Mouse (Mus musculus): ENCODE measurements at regions not wholly inside any gene's neighbourhood (a gene's known extent, or its start where the extent isn't known, plus 50 kb on each side); places are given as distances from the start of the nearest gene placed in this dataset.

DNA sequence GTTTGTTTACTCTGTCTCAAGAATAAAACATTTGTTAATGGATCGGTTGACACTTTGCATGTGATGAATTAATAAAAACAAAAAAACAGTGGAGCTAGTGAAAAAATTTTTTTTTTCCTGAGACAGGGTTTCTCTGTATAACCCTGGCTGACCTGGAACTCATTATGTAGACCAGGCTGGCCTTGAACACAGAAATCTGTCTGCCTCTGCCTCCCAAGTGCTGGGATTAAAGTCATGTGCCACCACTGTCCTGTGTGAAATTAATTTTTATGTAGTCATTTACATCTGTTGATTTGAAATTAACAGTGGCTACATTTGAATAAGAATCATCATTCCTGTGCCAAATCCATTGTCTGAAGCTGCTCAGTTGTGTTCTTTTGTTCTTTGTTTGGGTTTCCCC lies 2050.4 kb downstream of the A830018L16Rik start:
- no peak overlapping the region for H3K4me3 ChIP-seq (replicated peaks; ENCODE audit: extremely low read depth, low read depth, low read length)
- no peaks in the 10 kb centered on the region for H3K4me1 ChIP-seq (ENCODE audit: control insufficient read depth, insufficient read depth, low read length)
- WGBS, result 98% methylated on average over 1 of the region's 1 CpGs
- no peak for DNase-seq
- no peak for TF ChIP-seq CTCF (IDR thresholded peaks at IDR 0.05; ENCODE audit: insufficient read depth, low read length)
- no peak for TF ChIP-seq POLR2A (IDR thresholded peaks at IDR 0.05; ENCODE audit: borderline replicate concordance, extremely low read depth, low read depth, low read length)

DNA sequence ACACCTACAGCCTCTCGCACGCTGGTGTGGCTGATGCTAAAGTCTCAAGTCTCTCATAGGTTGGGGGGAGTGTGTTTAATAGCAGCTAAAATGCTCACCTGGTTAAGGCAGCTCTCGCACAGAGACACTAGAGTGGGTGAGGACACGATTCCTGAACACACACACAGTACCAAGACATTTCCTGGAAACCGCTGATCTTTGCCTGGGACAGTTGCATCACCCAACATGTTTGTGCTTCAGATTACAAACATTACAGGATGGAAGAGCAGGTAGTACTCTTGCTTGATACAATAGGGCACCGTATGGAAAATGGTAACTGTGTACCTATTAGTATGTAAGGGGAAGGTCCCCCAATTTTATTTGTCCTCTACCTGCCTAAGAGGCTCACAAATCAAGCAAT lies 2053.3 kb downstream of the A830018L16Rik start:
- no peak overlapping the region for H3K4me3 ChIP-seq (replicated peaks; ENCODE audit: extremely low read depth, low read depth, low read length)
- WGBS, result 79% methylated on average over 6 of the region's 6 CpGs
- TF ChIP-seq POLR2A (IDR thresholded peaks at IDR 0.05; ENCODE audit: borderline replicate concordance, extremely low read depth, low read depth, low read length), result no peak
- no peak for TF ChIP-seq CTCF (IDR thresholded peaks at IDR 0.05; ENCODE audit: insufficient read depth, low read length)
- DNase-seq, result no peak
- no peaks in the 10 kb centered on the region for H3K4me1 ChIP-seq (ENCODE audit: control insufficient read depth, insufficient read depth, low read length)

DNA sequence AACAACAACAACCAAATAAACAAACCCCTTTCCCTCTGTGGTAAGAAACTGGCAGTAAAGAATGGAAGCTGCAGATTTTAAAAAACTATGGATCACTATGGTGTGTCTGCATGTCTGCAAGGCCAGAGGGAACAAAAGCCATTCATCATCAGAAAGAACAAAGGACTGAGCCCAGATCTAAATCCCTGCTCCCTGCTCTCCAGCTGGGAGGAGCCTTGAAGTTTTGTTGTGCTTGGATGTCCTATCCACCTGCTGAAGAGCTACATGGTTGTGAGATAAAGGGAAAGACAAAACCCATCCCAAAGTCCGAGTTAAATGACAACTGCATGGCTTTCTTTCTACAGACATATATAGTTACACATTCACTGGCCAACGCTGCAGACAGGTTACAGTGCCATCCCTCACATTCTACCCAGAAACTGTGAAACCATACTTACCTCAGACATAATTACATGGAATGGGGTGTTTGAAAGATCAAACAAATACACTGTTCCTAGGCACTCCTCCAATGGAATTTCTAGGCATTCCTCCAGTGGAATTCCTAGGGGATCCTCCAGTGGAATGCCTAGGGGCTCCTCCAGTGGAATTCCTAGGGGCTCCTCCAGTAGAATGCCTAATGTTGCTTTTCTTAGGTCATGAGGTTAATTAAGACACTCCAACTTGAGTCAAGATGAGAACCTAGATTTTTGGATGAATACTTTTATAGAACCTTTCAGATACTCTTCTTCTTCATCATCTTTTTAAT lies 2054.2 kb downstream of the A830018L16Rik start:
- 38% methylated on average over 2 of the region's 2 CpGs for WGBS
- H3K4me3 ChIP-seq (replicated peaks; ENCODE audit: extremely low read depth, low read depth, low read length), result no peak overlapping the region
- no peak for DNase-seq
- H3K4me1 ChIP-seq (ENCODE audit: control insufficient read depth, insufficient read depth, low read length), result no peaks in the 10 kb centered on the region
- TF ChIP-seq CTCF (IDR thresholded peaks at IDR 0.05; ENCODE audit: insufficient read depth, low read length), result no peak
- no peak for TF ChIP-seq POLR2A (IDR thresholded peaks at IDR 0.05; ENCODE audit: borderline replicate concordance, extremely low read depth, low read depth, low read length)

DNA sequence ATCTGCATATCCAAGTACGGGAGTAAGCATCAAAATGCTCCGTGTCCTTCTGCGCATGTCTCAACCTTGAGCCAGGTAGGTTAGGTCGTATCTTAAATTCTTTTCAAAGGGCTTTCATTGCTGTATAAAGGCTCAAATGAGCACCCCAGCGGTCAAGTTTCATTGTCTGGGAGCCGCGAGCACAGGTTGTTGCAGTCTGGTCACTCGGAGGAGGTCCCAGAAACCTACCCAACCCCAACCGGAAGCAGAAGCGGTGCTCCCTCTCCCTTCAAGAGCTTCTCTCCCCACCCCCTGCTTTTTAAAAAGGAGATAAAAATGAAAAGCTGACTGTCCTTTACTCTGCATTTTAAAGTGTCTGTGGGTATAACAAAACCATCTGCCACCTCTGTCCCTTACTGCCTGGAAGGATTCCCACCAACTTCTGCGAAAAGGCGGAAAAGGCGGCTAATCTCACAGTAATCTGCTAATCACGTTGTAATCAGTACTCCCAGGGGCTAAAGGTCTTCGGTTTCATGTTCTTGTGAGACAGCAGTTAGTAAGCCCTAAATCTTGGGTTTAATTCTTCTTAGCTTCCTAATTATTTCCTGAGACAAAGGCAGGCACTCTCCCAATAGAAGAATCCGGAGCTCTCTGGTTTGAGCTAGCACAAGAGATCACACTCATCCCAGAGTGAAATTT lies 2081.0 kb downstream of the A830018L16Rik start:
- no peak overlapping the region for H3K4me3 ChIP-seq (replicated peaks; ENCODE audit: extremely low read depth, low read depth, low read length)
- DNase-seq, result no peak
- TF ChIP-seq POLR2A (IDR thresholded peaks at IDR 0.05; ENCODE audit: borderline replicate concordance, extremely low read depth, low read depth, low read length) (no peak), CTCF (IDR thresholded peaks at IDR 0.05; ENCODE audit: insufficient read depth, low read length) (no peak)
- 35% methylated on average over 16 of the region's 16 CpGs for WGBS
- H3K4me1 ChIP-seq (ENCODE audit: control insufficient read depth, insufficient read depth, low read length), result no peaks in the 10 kb centered on the region

DNA sequence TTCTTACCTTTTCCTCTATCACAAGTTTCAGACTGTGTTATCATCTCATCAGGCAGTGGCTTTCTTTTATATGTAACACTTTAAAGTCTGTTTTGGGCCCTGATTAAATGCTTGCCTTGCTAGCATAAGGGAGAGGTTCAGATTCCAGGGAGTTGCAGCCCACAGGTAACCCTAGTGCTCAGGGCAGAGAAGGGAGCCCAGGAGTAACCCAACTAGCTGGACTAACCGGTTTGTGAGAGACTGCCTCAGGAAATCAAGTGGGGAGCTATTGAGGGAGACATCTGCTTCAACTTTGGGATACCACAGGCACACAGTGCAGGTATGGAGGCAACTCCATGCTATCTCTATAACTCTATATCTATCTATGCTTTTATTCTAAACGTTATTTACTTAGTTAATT lies 2082.5 kb downstream of the A830018L16Rik start:
- 19% methylated on average over 2 of the region's 2 CpGs for WGBS
- no peak for DNase-seq
- H3K4me1 ChIP-seq (ENCODE audit: control insufficient read depth, insufficient read depth, low read length), result no peaks in the 10 kb centered on the region
- H3K4me3 ChIP-seq (replicated peaks; ENCODE audit: extremely low read depth, low read depth, low read length), result no peak overlapping the region
- TF ChIP-seq CTCF (IDR thresholded peaks at IDR 0.05; ENCODE audit: insufficient read depth, low read length) (no peak), POLR2A (IDR thresholded peaks at IDR 0.05; ENCODE audit: borderline replicate concordance, extremely low read depth, low read depth, low read length) (no peak)

DNA sequence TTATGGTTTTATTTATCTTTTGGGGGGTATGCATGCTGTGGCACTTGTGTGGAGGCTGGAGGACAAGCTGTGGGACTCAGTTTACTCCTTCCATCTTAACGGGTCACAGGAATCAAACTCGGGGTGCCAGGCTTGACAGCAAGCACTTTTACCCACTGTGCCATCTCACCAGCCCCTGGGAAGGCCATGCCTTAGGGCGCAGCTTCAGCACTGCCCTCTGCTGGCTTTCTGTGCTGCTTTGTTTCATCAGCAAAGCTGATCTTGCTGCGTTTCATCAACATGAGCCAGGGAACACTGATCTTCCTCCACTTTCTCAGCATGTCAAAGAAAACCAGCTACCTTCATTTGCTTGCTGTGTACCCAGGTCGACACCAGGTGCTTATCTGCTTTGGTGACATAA lies 2086.6 kb downstream of the A830018L16Rik start:
- TF ChIP-seq POLR2A (IDR thresholded peaks at IDR 0.05; ENCODE audit: borderline replicate concordance, extremely low read depth, low read depth, low read length), result no peak
- peak; percentile 73 for TF ChIP-seq CTCF (IDR thresholded peaks at IDR 0.05; ENCODE audit: insufficient read depth, low read length)
- WGBS, result 27% methylated on average over 5 of the region's 5 CpGs
- DNase-seq, result peak; percentile 42

DNA sequence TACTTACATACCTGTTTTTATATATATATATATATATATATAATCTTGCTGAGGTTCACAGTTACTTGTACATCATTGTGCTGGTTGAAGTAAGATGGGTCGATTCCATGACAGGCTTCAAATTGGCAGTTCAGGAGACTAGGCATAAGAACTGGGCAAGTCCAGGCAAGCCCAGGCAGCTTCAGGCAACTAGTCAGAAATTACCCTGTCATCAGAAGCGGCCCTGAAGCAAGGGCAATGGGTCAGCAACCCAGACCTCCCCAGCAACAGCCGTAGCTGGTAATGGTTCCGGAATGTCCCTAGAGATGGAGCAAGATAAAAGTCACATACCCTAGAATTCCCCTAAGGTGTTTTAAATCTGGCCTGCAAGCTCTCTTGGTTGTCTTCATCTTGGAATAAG lies 2088.0 kb downstream of the A830018L16Rik start:
- Histone ChIP-seq H3K4me3 (replicated peaks; ENCODE audit: extremely low read depth, low read depth, low read length) (no peak overlapping the region), H3K4me1 (ENCODE audit: control insufficient read depth, insufficient read depth, low read length) (no peaks in the 10 kb centered on the region)
- TF ChIP-seq POLR2A (IDR thresholded peaks at IDR 0.05; ENCODE audit: borderline replicate concordance, extremely low read depth, low read depth, low read length) (no peak), CTCF (IDR thresholded peaks at IDR 0.05; ENCODE audit: insufficient read depth, low read length) (no peak)
- DNase-seq, result no peak
- WGBS, result 71% methylated on average over 4 of the region's 4 CpGs

More for the DNA sequence above, 2086.6 kb downstream of the A830018L16Rik start:
- no peaks in the 10 kb centered on the region for H3K4me1 ChIP-seq (ENCODE audit: control insufficient read depth, insufficient read depth, low read length)
- H3K4me3 ChIP-seq (replicated peaks; ENCODE audit: extremely low read depth, low read depth, low read length), result no peak overlapping the region

DNA sequence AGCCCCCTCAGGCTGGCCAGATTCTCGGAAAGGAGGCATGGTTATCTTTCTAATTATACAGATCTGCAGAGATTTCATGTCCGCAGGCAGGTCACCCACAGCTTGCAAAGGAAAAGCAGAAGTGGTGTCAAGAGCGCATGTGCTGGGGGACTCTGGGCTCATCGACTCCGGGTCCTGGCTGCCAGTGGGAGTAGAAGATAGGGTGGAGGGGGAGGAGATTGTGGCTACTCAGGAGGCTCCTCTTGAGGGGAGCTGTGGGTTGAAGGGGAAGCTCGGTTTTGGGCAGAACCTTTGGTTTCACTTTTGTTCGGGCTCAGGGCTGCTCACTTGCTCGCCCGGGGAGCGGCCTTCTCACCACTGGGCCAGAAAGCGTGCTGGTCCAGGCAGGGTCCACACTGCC lies 2099.9 kb downstream of the A830018L16Rik start:
- Histone ChIP-seq H3K4me1 (ENCODE audit: control insufficient read depth, insufficient read depth, low read length) (no peaks in the 10 kb centered on the region), H3K4me3 (replicated peaks; ENCODE audit: extremely low read depth, low read depth, low read length) (no peak overlapping the region)
- 86% methylated on average over 11 of the region's 11 CpGs for WGBS
- DNase-seq, result no peak
- TF ChIP-seq POLR2A (IDR thresholded peaks at IDR 0.05; ENCODE audit: borderline replicate concordance, extremely low read depth, low read depth, low read length) (no peak), CTCF (IDR thresholded peaks at IDR 0.05; ENCODE audit: insufficient read depth, low read length) (no peak)
